Mouse (Mus musculus) hindbrain, embryonic 12.5 days (tissue): ENCODE measurements at regions not wholly inside any gene's neighbourhood (a gene's known extent, or its start where the extent isn't known, plus 50 kb on each side); places are given as distances from the start of the nearest gene placed in this dataset.

ENCODE experiments used
- ATAC-seq: fragments of 200-750 bp; cut with Nextera tagmentation; 2 replicates; pipeline ENCODE4 v1.8.0; 2017; ENCODE audit warnings: moderate TSS enrichment; ENCODE audit not compliant: low FRiP score
- H3K27ac ChIP-seq: fragments of 300-500 bp; sonication (generic); 2 replicates; pipeline ENCODE4 v1.5.1; 2016; ENCODE audit warnings: mild to moderate bottlenecking
- H3K27me3 ChIP-seq: fragments of 300-500 bp; sonication (generic); 2 replicates; pipeline ENCODE4 v1.6.1; 2016; ENCODE audit warnings: mild to moderate bottlenecking
- H3K36me3 ChIP-seq: fragments of 300-500 bp; sonication (generic); 2 replicates; pipeline ENCODE4 v1.6.1; 2016; ENCODE audit warnings: mild to moderate bottlenecking
- H3K4me1 ChIP-seq: fragments of 300-500 bp; sonication (generic); 2 replicates; pipeline ENCODE4 v1.6.1; 2016
- H3K4me2 ChIP-seq: fragments of 300-500 bp; sonication (generic); replicated peaks from 2 replicates; pipeline ENCODE4 v1.6.1; 2016; ENCODE audit warnings: mild to moderate bottlenecking
- H3K4me3 ChIP-seq: fragments of 300-500 bp; sonication (generic); 2 replicates; pipeline ENCODE4 v1.5.1; 2016; ENCODE audit warnings: mild to moderate bottlenecking
- H3K9ac ChIP-seq: fragments of 300-500 bp; sonication (generic); 2 replicates; pipeline ENCODE4 v1.6.1; 2016; ENCODE audit warnings: mild to moderate bottlenecking, moderate library complexity
- H3K9me3 ChIP-seq: fragments of 300-500 bp; sonication (generic); replicated peaks from 2 replicates; pipeline ENCODE4 v1.6.1; 2016; ENCODE audit warnings: mild to moderate bottlenecking
- WGBS: fragments of 180-500 bp; shearing (Covaris S2); methylation state at CpG from one replicate; pipeline ENCODE4 v1.1.7; 2016; 5-methylcytosine and 5-hydroxymethylcytosine counted together

DNA sequence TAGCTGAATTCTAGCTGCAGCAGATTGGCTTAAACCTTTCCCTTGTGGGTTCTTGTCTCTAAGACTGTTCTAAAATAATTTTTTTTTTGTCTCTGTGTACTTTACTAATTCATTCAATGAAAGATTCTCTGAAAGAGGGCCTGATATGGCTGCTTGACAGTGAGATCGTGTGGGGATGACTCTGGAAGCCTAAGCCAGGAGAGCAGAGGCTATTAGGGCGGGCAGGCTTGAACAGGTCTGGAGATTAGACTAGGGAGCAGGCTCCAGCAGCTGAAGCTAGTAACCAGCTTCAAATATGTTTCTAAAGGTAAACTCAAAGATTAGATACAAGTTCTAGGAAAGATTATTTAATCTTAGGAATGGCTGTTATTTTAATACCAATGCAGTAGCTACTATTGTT is 491.9 kb downstream of the Plcl1 start:
- Histone ChIP-seq H3K4me2 (no peak overlapping the region), H3K4me3 (no peak overlapping the region)
- WGBS: 78% methylated on average over 2 of the region's 2 CpGs

DNA sequence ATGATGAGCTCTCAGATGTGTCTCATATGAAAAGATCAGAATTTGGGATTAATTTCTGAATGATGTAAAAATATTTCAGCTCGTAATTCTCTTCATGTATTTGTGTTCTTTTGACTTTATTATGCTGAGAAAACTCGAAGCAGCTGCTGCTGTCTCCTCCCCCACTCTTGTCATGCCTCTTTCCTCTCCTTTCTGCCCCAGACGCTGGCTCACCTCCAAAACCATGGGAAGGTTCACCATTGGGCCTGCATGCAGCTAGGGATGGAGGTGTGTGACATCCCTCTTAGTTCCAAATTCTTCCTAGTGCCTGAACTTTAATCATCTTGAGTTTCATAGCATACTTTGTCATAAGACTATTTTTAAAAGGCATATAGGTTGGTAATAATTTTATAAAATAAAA is 492.3 kb downstream of the Plcl1 start:
- Histone ChIP-seq H3K4me2 (no peak overlapping the region), H3K27me3 (0 out of 2 replicates have a peak, but pooled peaks cover 2% of the 10 kb centered on the region), H3K4me1 (no peaks in the 10 kb centered on the region), H3K9ac (no peak overlapping the region), H3K9me3 (no peaks in the 10 kb centered on the region), H3K27ac (no peak overlapping the region), H3K36me3 (no peaks in the 10 kb centered on the region), H3K4me3 (no peak overlapping the region)
- no peak for ATAC-seq
- WGBS: 39% methylated on average over 3 of the region's 3 CpGs

More for the DNA sequence above, 491.9 kb downstream of the Plcl1 start:
- Histone ChIP-seq H3K9ac (no peak overlapping the region), H3K27me3 (0 out of 2 replicates have a peak, but pooled peaks cover 2% of the 10 kb centered on the region), H3K9me3 (no peaks in the 10 kb centered on the region), H3K36me3 (no peaks in the 10 kb centered on the region), H3K4me1 (no peaks in the 10 kb centered on the region), H3K27ac (no peak overlapping the region)
- no peak for ATAC-seq

- 84% methylated on average over 3 of the region's 3 CpGs for WGBS
- Histone ChIP-seq H3K4me2 (no peak overlapping the region), H3K27ac (no peak overlapping the region), H3K9ac (no peak overlapping the region), H3K9me3 (no peaks in the 10 kb centered on the region), H3K27me3 (no peaks in the 10 kb centered on the region), H3K36me3 (no peaks in the 10 kb centered on the region), H3K4me3 (no peak overlapping the region), H3K4me1 (no peaks in the 10 kb centered on the region)
- ATAC-seq: no peak
Measured at GRCm38 (mm10) chr1:55900033-55900432, 494.3 kb downstream of the Plcl1 start.

- Histone ChIP-seq H3K4me1 (no peaks in the 10 kb centered on the region), H3K27me3 (no peaks in the 10 kb centered on the region), H3K9me3 (peaks cover 4% of the 10 kb centered on the region; the same call in 1 of the 2 replicates), H3K36me3 (no peaks in the 10 kb centered on the region), H3K4me2 (no peak overlapping the region), H3K27ac (no peak overlapping the region), H3K4me3 (no peak overlapping the region), H3K9ac (no peak overlapping the region)
- no peak for ATAC-seq
- 91% methylated on average over 3 of the region's 3 CpGs for WGBS
Measured at GRCm38 (mm10) chr1:55903177-55903576, 497.5 kb downstream of the Plcl1 start.

GRCm38 (mm10) chr1:55904571-55904970 is 498.9 kb downstream of the Plcl1 start:
- no peak overlapping the region for H3K27ac ChIP-seq
- no peaks in the 10 kb centered on the region for H3K4me1 ChIP-seq
- no peak for ATAC-seq
- H3K9ac ChIP-seq: no peak overlapping the region
- H3K36me3 ChIP-seq: no peaks in the 10 kb centered on the region
- no peak overlapping the region for H3K4me2 ChIP-seq
- 81% methylated on average over 2 of the region's 2 CpGs for WGBS
- peaks cover 4% of the 10 kb centered on the region; the same call in 1 of the 2 replicates for H3K9me3 ChIP-seq
- H3K27me3 ChIP-seq: no peaks in the 10 kb centered on the region
- no peak overlapping the region for H3K4me3 ChIP-seq

DNA sequence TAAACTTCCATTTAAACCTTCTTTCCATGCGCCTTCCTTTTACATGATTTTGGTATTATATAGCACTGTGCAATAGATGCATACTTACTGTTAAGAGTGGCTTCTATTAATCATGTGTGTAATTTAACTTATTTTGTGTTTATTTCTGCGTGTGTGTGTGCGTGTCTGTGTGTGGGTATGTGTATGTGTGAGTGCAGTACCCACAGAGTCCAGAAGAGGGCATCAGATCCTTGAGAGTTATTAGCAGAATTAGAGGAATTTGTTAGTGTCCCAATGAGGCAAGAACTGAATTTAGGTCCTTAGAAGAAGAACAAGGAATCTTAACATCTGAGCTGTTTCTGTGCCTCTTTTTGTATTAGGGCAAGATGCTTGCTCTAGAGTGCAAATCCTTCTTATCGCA is 499.5 kb downstream of the Plcl1 start:
- peaks cover 4% of the 10 kb centered on the region; the same call in 1 of the 2 replicates for H3K9me3 ChIP-seq
- no peaks in the 10 kb centered on the region for H3K4me1 ChIP-seq
- no peaks in the 10 kb centered on the region for H3K36me3 ChIP-seq
- ATAC-seq: no peak
- no peaks in the 10 kb centered on the region for H3K27me3 ChIP-seq
- H3K9ac ChIP-seq: no peak overlapping the region
- 97% methylated on average over 4 of the region's 4 CpGs for WGBS
- H3K4me3 ChIP-seq: no peak overlapping the region
- H3K27ac ChIP-seq: no peak overlapping the region
- no peak overlapping the region for H3K4me2 ChIP-seq

GRCm38 (mm10) chr1:55910024-55910423 is 504.3 kb downstream of the Plcl1 start:
- no peaks in the 10 kb centered on the region for H3K27me3 ChIP-seq
- H3K4me2 ChIP-seq: no peak overlapping the region
- H3K9me3 ChIP-seq: peaks cover 4% of the 10 kb centered on the region; the same call in 1 of the 2 replicates
- no peaks in the 10 kb centered on the region for H3K4me1 ChIP-seq
- H3K4me3 ChIP-seq: no peak overlapping the region
- no peaks in the 10 kb centered on the region for H3K36me3 ChIP-seq
- 82% methylated on average over 2 of the region's 2 CpGs for WGBS
- no peak for ATAC-seq
- H3K27ac ChIP-seq: no peak overlapping the region
- H3K9ac ChIP-seq: no peak overlapping the region

DNA sequence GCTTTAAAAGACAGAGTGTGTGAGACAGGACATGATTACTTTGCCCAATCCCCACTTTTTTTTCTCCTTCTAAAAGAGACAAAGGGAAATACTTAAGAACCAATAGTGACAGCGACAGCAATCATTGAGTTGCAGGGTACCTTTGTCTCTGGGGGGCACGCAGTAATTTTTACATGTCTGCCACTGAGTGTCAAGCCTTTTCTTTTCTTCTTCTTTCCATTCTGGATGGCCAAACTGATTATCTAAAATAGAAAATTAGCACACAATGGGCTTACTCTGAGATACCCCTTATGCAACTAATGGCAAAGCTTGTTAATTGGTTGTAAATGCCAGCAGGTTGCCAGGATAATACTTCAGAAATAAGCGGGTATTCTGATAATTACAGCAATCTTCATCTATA is 508.6 kb downstream of the Plcl1 start:
- no peak for ATAC-seq
- Histone ChIP-seq H3K4me2 (no peak overlapping the region), H3K4me3 (no peak overlapping the region), H3K9me3 (no peaks in the 10 kb centered on the region), H3K27me3 (no peaks in the 10 kb centered on the region), H3K27ac (no peak overlapping the region), H3K4me1 (no peaks in the 10 kb centered on the region), H3K36me3 (no peaks in the 10 kb centered on the region), H3K9ac (no peak overlapping the region)
- 77% methylated on average over 3 of the region's 3 CpGs for WGBS

- Histone ChIP-seq H3K4me2 (no peak overlapping the region), H3K27ac (no peak overlapping the region), H3K4me1 (no peaks in the 10 kb centered on the region), H3K4me3 (no peak overlapping the region), H3K9me3 (no peaks in the 10 kb centered on the region), H3K9ac (no peak overlapping the region), H3K27me3 (no peaks in the 10 kb centered on the region), H3K36me3 (no peaks in the 10 kb centered on the region)
- 71% methylated on average over 11 of the region's 11 CpGs for WGBS
- ATAC-seq: no peak
Measured at GRCm38 (mm10) chr1:55915940-55916339, 510.2 kb downstream of the Plcl1 start.

GRCm38 (mm10) chr1:55919516-55919915 is 513.8 kb downstream of the Plcl1 start:
- no peaks in the 10 kb centered on the region for H3K36me3 ChIP-seq
- H3K27me3 ChIP-seq: no peaks in the 10 kb centered on the region
- no peak overlapping the region for H3K9ac ChIP-seq
- no peak overlapping the region for H3K4me3 ChIP-seq
- no peak overlapping the region for H3K4me2 ChIP-seq
- H3K4me1 ChIP-seq: no peaks in the 10 kb centered on the region
- no peak for ATAC-seq
- no peak overlapping the region for H3K27ac ChIP-seq
- H3K9me3 ChIP-seq: no peaks in the 10 kb centered on the region

- no peaks in the 10 kb centered on the region for H3K27me3 ChIP-seq
- no peak overlapping the region for H3K4me3 ChIP-seq
- no peak overlapping the region for H3K9ac ChIP-seq
- H3K27ac ChIP-seq: no peak overlapping the region
- H3K9me3 ChIP-seq: no peaks in the 10 kb centered on the region
- no peak overlapping the region for H3K4me2 ChIP-seq
- ATAC-seq: no peak
- H3K4me1 ChIP-seq: no peaks in the 10 kb centered on the region
- WGBS: 60% methylated on average over 3 of the region's 3 CpGs
- H3K36me3 ChIP-seq: no peaks in the 10 kb centered on the region
Measured at GRCm38 (mm10) chr1:55946786-55947549, 541.2 kb downstream of the Plcl1 start.

- Histone ChIP-seq H3K4me3 (no peak overlapping the region), H3K27ac (no peak overlapping the region), H3K27me3 (no peaks in the 10 kb centered on the region), H3K36me3 (no peaks in the 10 kb centered on the region), H3K4me1 (no peaks in the 10 kb centered on the region), H3K9me3 (no peaks in the 10 kb centered on the region), H3K4me2 (no peak overlapping the region), H3K9ac (no peak overlapping the region)
- 85% methylated on average over 5 of the region's 5 CpGs for WGBS
- no peak for ATAC-seq
Measured at GRCm38 (mm10) chr1:55947618-55948283, 542.0 kb downstream of the Plcl1 start.

DNA sequence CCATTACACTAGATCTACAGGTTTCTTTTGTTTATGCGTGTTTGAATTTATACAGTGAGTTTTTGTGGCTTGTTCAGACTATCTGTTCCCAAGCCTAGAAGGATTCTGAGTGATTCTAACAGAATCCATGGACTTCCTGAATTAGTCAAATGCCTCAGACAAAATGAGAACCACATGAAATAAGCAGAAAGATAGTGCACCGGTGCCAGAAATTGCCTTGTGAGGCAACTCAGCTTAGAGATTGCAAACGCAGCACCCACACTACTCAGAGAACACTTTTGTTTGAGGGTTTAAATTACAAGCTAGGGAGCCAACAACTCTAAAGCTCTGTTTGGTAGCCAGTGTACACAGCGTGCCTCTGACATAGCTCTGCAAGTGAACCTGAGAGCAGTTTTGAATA is 543.9 kb downstream of the Plcl1 start:
- H3K4me1 ChIP-seq: no peaks in the 10 kb centered on the region
- no peaks in the 10 kb centered on the region for H3K9me3 ChIP-seq
- H3K4me3 ChIP-seq: no peak overlapping the region
- WGBS: 91% methylated on average over 4 of the region's 4 CpGs
- H3K4me2 ChIP-seq: no peak overlapping the region
- no peak overlapping the region for H3K9ac ChIP-seq
- no peaks in the 10 kb centered on the region for H3K36me3 ChIP-seq
- H3K27me3 ChIP-seq: no peaks in the 10 kb centered on the region
- ATAC-seq: no peak
- no peak overlapping the region for H3K27ac ChIP-seq
